Mouse (Mus musculus) stomach, embryonic 14.5 days (tissue): ENCODE measurements at regions not wholly inside any gene's neighbourhood (a gene's known extent, or its start where the extent isn't known, plus 50 kb on each side); places are given as distances from the start of the nearest gene placed in this dataset.

ENCODE experiments used
- ATAC-seq: fragments of 200-750 bp; cut with Nextera tagmentation; 2 replicates; pipeline ENCODE4 v1.8.0; 2017; ENCODE audit warnings: low read depth, moderate TSS enrichment; ENCODE audit not compliant: insufficient number of reproducible peaks, insufficient read depth, low FRiP score
- H3K27ac ChIP-seq: fragments of 300-500 bp; sonication (generic); 2 replicates; pipeline ENCODE4 v1.5.1; 2014; ENCODE audit warnings: mild to moderate bottlenecking, low read length, moderate library complexity, mixed read lengths
- H3K27me3 ChIP-seq: fragments of 300-500 bp; sonication (generic); 2 replicates; pipeline ENCODE4 v1.6.1; 2014; ENCODE audit warnings: low read length, control low read depth, mixed read lengths; ENCODE audit not compliant: control insufficient read depth, insufficient read depth
- H3K36me3 ChIP-seq: fragments of 300-500 bp; sonication (generic); 2 replicates; pipeline ENCODE4 v1.6.1; 2014; ENCODE audit warnings: mild to moderate bottlenecking, control low read depth, low read length, moderate library complexity, mixed read lengths; ENCODE audit not compliant: control insufficient read depth, insufficient read depth
- H3K4me1 ChIP-seq: fragments of 300-500 bp; sonication (generic); 2 replicates; pipeline ENCODE4 v1.6.1; 2014; ENCODE audit warnings: low read length, control low read depth, mixed read lengths; ENCODE audit not compliant: control insufficient read depth, insufficient read depth
- H3K4me2 ChIP-seq: fragments of 300-500 bp; sonication (generic); replicated peaks from 2 replicates; pipeline ENCODE4 v1.6.1; 2014; ENCODE audit warnings: low read depth, low read length, control low read depth
- H3K4me3 ChIP-seq: fragments of 300-500 bp; sonication (generic); 2 replicates; pipeline ENCODE4 v1.5.1; 2014; ENCODE audit warnings: low read depth, low read length, control low read depth
- H3K9ac ChIP-seq: fragments of 300-500 bp; sonication (generic); replicated peaks from 2 replicates; pipeline ENCODE4 v1.6.1; 2014; ENCODE audit warnings: low read depth, mild to moderate bottlenecking, control low read depth, low read length, moderate library complexity, mixed read lengths
- H3K9me3 ChIP-seq: fragments of 300-500 bp; sonication (generic); 2 replicates; pipeline ENCODE4 v1.6.1; 2016; ENCODE audit warnings: low read depth, low read length, control low read depth; ENCODE audit not compliant: control insufficient read depth
- WGBS: fragments of 180-500 bp; shearing (Covaris S2); extraction: QIAGEN DNeasy Blood & Tissue Kit; methylation state at CpG from one replicate; pipeline ENCODE4 v1.1.7; 2014; 5-methylcytosine and 5-hydroxymethylcytosine counted together

GRCm38 (mm10) chr19:53476768-53477547 lies 52.0 kb upstream of the Dusp5 start:
- Histone ChIP-seq H3K27me3 (no peaks in the 10 kb centered on the region), H3K27ac (no peak overlapping the region), H3K9ac (no peak overlapping the region), H3K4me1 (no peaks in the 10 kb centered on the region), H3K36me3 (no peaks in the 10 kb centered on the region), H3K4me3 (no peak overlapping the region), H3K4me2 (no peak overlapping the region), H3K9me3 (no peaks in the 10 kb centered on the region)
- WGBS: 74% methylated on average over 14 of the region's 14 CpGs
- no peak for ATAC-seq

GRCm38 (mm10) chr19:53469256-53469655 lies 59.7 kb upstream of the Dusp5 start:
- no peaks in the 10 kb centered on the region for H3K36me3 ChIP-seq
- H3K4me2 ChIP-seq: no peak overlapping the region
- H3K4me3 ChIP-seq: no peak overlapping the region
- WGBS: 51% methylated on average over 7 of the region's 7 CpGs
- H3K4me1 ChIP-seq: no peaks in the 10 kb centered on the region
- ATAC-seq: no peak
- H3K27ac ChIP-seq: no peak overlapping the region
- H3K27me3 ChIP-seq: no peaks in the 10 kb centered on the region
- 0 out of 2 replicates have a peak, but pooled peaks cover 3% of the 10 kb centered on the region for H3K9me3 ChIP-seq
- H3K9ac ChIP-seq: no peak overlapping the region

- no peak for ATAC-seq
- H3K9me3 ChIP-seq: 0 out of 2 replicates have a peak, but pooled peaks cover 3% of the 10 kb centered on the region
- H3K4me1 ChIP-seq: peaks cover 2% of the 10 kb centered on the region; the same call in 1 of the 2 replicates
- no peaks in the 10 kb centered on the region for H3K36me3 ChIP-seq
- H3K27me3 ChIP-seq: no peaks in the 10 kb centered on the region
- H3K27ac ChIP-seq: no peak overlapping the region
- H3K9ac ChIP-seq: no peak overlapping the region
- no peak overlapping the region for H3K4me2 ChIP-seq
- 67% methylated on average over 5 of the region's 5 CpGs for WGBS
- H3K4me3 ChIP-seq: no peak overlapping the region
These were observed 64.2 kb upstream of the Dusp5 start for GRCm38 (mm10) chr19:53464681-53465080.

GRCm38 (mm10) chr19:53464135-53464534 lies 64.8 kb upstream of the Dusp5 start:
- Histone ChIP-seq H3K4me2 (no peak overlapping the region), H3K27ac (no peak overlapping the region), H3K36me3 (no peaks in the 10 kb centered on the region), H3K27me3 (no peaks in the 10 kb centered on the region), H3K9me3 (0 out of 2 replicates have a peak, but pooled peaks cover 3% of the 10 kb centered on the region), H3K9ac (no peak overlapping the region), H3K4me3 (no peak overlapping the region), H3K4me1 (peaks cover 6% of the 10 kb centered on the region)
- 75% methylated on average over 3 of the region's 3 CpGs for WGBS
- ATAC-seq: no peak

GRCm38 (mm10) chr19:53461025-53462015 lies 67.6 kb upstream of the Dusp5 start:
- Histone ChIP-seq H3K4me1 (peaks cover 12% of the 10 kb centered on the region), H3K27ac (peak overlapping the region; percentile 52; the same call in 1 of the 2 replicates), H3K9ac (no peak overlapping the region), H3K27me3 (no peaks in the 10 kb centered on the region), H3K9me3 (0 out of 2 replicates have a peak, but pooled peaks cover 3% of the 10 kb centered on the region), H3K4me3 (no peak overlapping the region), H3K4me2 (no peak overlapping the region), H3K36me3 (no peaks in the 10 kb centered on the region)
- 47% methylated on average over 17 of the region's 17 CpGs for WGBS
- ATAC-seq: 0 out of 2 replicates have a peak, but pooled peaks have one; percentile 35

GRCm38 (mm10) chr19:53460312-53461024 lies 68.4 kb upstream of the Dusp5 start:
- Histone ChIP-seq H3K9ac (no peak overlapping the region), H3K4me1 (peaks cover 12% of the 10 kb centered on the region), H3K27me3 (no peaks in the 10 kb centered on the region), H3K36me3 (no peaks in the 10 kb centered on the region), H3K27ac (peak overlapping the region; percentile 52; the same call in 1 of the 2 replicates), H3K9me3 (no peaks in the 10 kb centered on the region), H3K4me3 (no peak overlapping the region), H3K4me2 (no peak overlapping the region; the same call in 1 of the 2 replicates)
- no peak for ATAC-seq
- WGBS: 19% methylated on average over 19 of the region's 19 CpGs

GRCm38 (mm10) chr19:53459407-53459788 lies 69.0 kb upstream of the Smndc1 start:
- Histone ChIP-seq H3K4me2 (peak overlapping the region; percentile 23; the same call in 1 of the 2 replicates), H3K4me3 (no peak overlapping the region), H3K9me3 (no peaks in the 10 kb centered on the region), H3K36me3 (no peaks in the 10 kb centered on the region), H3K4me1 (peaks cover 12% of the 10 kb centered on the region), H3K9ac (no peak overlapping the region), H3K27me3 (no peaks in the 10 kb centered on the region), H3K27ac (peak overlapping the region; percentile 59; the same call in 1 of the 2 replicates)
- 19% methylated on average over 3 of the region's 3 CpGs for WGBS
- peak; percentile 35; the same call in 1 of the 2 replicates for ATAC-seq
